Mouse (Mus musculus): ENCODE results near the gene Ctcf. TPM values are rescaled to one million over a fixed set of nuclear protein-coding genes. Genes with fewer than 3 reads are reported as not detected.

Gene Ctcf
- total RNA-seq, 2 experiments from 2014 or later, result 33.6 to 34.2 TPM

Small RNAs within 50 kb of the gene (microRNA-seq; reads per million reads assigned to microRNA genes)
- not detected for gene Mir1966

Other genes starting within 250 kb of the Ctcf start
- gene Kctd19, start 223.1 kb upstream of the Ctcf start, total RNA-seq (2021), result under 1 TPM in 1 of 2 experiments, not detected in 1; 0.21 TPM
- under 1 TPM; 0.41 to 0.64 TPM for gene Lrrc36, start 223.0 kb upstream of the Ctcf start, total RNA-seq (2021)
- gene Tppp3, start 165.0 kb upstream of the Ctcf start, total RNA-seq (2021), result 10 to 100 TPM; 47.9 to 56.7 TPM
- 10 to 100 TPM; 10.3 to 11.6 TPM for gene Zdhhc1, start 139.7 kb upstream of the Ctcf start, total RNA-seq (2021)
- gene Hsd11b2, start 117.8 kb upstream of the Ctcf start, total RNA-seq (2021), result under 1 TPM in 1 of 2 experiments, not detected in 1; 0.11 TPM
- 10 to 100 TPM; 40.1 to 42.7 TPM for gene Atp6v0d1, start 70.5 kb upstream of the Ctcf start, total RNA-seq (2021)
- gene Ripor1, start 31.3 kb upstream of the Ctcf start, total RNA-seq (2021), result 10 to 100 TPM; 17.1 to 21.7 TPM
- gene Agrp, start 825 bp downstream of the Ctcf start, total RNA-seq (2021), result 1 to 10 TPM in 1 of 2 experiments, under 1 TPM in 1; 0.52 to 1.2 TPM
- gene Carmil2, start 49.7 kb downstream of the Ctcf start, total RNA-seq (2021), result under 1 TPM in 1 of 2 experiments, not detected in 1; 0.05 TPM
- gene Acd, start 64.5 kb downstream of the Ctcf start, total RNA-seq (2021), result 1 to 10 TPM; 5.0 to 5.4 TPM
- 1 to 10 TPM; 5.5 to 6.2 TPM for gene Pard6a, start 64.6 kb downstream of the Ctcf start, total RNA-seq (2021)
- not detected for gene 4933405L10Rik, start 71.1 kb downstream of the Ctcf start, total RNA-seq (2021)
- gene Enkd1, start 71.6 kb downstream of the Ctcf start, total RNA-seq (2021), result 1 to 10 TPM in 1 of 2 experiments, under 1 TPM in 1; 0.69 to 1.4 TPM
- gene Gfod2, start 122.1 kb downstream of the Ctcf start, total RNA-seq (2021), result 1 to 10 TPM; 6.9 to 8.4 TPM
- gene Ranbp10, start 190.8 kb downstream of the Ctcf start, total RNA-seq (2021), result 10 to 100 TPM; 25.6 to 27.4 TPM
- gene Tsnaxip1, start 191.2 kb downstream of the Ctcf start, total RNA-seq (2021), result not detected
- under 1 TPM; 0.93 to 0.98 TPM for gene Cenpt, start 216.7 kb downstream of the Ctcf start, total RNA-seq (2021)
- gene Thap11, start 218.6 kb downstream of the Ctcf start, total RNA-seq (2021), result 10 to 100 TPM; 21.9 to 22.0 TPM
- 10 to 100 TPM; 43.7 to 44.5 TPM for gene Nutf2, start 224.0 kb downstream of the Ctcf start, total RNA-seq (2021)
- 10 to 100 TPM; 19.7 to 20.6 TPM for gene Edc4, start 244.3 kb downstream of the Ctcf start, total RNA-seq (2021)